Mouse (Mus musculus) left cerebral cortex, postnatal 14 days (tissue): Measurements from ENCODE around the gene Rmdn3. TPM values are rescaled to one million over a fixed set of nuclear protein-coding genes. Genes with fewer than 3 reads are reported as not detected.

Experiments
- DNase-seq, 2 experiments: peaks; one replicate each; pipeline ENCODE4 v3.0.0; 2021 to 2022; ENCODE audit warnings: low spot score in 2 of 2, mixed read lengths in 1 of 2
- intact Hi-C: fragments of 180-260 bp; cut with DNase I; formaldehyde crosslinking; loops from one replicate; pipeline ENCODE4 v1.15.1; 2025
- total RNA-seq, 2 experiments: library from RNA; stranded (reverse); gene quantifications; 2 replicates each; pipeline ENCODE4 v1.2.3; 2021

Gene Rmdn3
- total RNA-seq, 2 experiments from 2014 or later, result 49.0 to 49.3 TPM

DNA sequence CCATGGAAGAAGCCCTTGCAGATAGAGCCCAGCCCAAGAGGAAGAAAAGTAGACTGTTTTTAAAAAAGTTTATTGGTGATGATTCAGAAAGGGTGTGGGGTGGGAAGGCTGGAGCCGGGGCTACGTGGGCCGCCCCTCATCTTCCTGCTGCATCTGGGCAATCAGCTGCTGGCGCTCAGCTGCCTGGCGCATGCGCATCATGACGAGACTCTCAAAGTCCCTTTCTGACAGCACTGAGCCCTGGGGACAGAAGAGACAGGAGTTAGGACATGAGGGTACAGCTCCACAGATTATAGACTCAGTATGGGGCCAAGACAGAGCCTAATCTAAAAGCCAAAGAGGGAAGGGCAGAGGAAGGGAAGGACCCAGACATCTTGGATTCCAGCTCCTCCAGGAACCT lies 15.6 kb upstream of the Rmdn3 start:
- DNase-seq, result no peak
- intact Hi-C loops, result no loop called here

DNA sequence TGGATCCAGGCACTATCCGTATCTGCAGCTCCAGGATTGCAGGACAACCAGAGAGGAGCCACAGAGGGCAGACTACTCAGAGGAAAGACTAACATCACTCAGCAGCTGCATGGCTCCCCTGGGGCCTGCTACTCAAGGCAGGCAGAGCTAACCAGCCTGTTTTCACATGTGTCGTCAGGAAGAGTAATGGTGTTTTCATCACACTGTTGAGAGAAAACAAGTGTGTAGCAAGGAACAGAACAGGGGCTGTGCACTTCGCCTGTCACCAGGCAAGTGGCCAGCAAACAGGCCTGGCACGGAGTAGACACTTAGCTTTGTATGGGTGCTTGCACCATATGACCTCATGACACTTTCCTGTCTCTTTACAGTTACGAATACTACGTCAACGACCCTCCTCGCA lies 14.7 kb upstream of the Rmdn3 start:
- intact Hi-C loops, result no loop called here
- DNase-seq, result no peak

DNA sequence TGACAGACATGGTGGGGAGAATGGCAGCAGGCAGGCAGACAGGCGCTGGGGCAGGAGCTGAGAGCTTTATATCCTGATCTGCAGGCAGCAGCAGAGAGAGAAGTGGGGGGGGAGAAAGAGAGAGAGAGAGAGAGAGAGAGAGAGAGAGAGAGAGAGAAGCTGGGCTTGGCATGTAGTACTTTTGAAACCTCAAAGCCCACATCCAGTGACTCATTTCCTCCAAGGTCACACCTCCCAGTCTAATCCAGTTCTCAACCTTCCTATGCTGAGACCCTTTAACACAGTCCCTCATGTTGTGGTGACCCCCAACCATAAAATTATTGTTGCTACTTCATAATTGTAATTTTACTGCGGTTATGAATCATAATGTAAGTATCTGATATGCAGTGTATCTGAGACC lies 13.4 kb upstream of the Rmdn3 start:
- no peak for DNase-seq
- intact Hi-C loops, result no loop called here

DNA sequence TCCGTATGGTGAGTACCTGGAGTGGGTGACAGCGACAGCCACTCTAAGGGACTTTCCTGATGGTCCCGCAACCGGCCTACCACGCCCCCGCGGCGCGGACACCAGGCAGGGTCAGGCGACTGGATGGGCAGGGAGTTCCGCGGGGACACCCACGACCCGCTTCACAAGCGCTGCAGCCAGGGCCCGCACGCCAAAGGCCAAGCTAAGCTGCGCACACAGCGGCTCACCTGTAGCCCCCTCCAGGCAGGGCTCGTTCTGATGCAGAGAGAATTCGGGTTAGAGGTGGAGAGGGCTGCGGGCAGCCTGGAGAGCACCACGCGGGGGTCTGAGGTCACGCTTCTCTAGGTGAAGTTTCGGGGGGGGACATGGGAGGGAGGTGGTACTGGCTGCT lies 11.0 kb upstream of the Rmdn3 start:
- DNase-seq, result no peak
- intact Hi-C loops, result no loop called here

DNA sequence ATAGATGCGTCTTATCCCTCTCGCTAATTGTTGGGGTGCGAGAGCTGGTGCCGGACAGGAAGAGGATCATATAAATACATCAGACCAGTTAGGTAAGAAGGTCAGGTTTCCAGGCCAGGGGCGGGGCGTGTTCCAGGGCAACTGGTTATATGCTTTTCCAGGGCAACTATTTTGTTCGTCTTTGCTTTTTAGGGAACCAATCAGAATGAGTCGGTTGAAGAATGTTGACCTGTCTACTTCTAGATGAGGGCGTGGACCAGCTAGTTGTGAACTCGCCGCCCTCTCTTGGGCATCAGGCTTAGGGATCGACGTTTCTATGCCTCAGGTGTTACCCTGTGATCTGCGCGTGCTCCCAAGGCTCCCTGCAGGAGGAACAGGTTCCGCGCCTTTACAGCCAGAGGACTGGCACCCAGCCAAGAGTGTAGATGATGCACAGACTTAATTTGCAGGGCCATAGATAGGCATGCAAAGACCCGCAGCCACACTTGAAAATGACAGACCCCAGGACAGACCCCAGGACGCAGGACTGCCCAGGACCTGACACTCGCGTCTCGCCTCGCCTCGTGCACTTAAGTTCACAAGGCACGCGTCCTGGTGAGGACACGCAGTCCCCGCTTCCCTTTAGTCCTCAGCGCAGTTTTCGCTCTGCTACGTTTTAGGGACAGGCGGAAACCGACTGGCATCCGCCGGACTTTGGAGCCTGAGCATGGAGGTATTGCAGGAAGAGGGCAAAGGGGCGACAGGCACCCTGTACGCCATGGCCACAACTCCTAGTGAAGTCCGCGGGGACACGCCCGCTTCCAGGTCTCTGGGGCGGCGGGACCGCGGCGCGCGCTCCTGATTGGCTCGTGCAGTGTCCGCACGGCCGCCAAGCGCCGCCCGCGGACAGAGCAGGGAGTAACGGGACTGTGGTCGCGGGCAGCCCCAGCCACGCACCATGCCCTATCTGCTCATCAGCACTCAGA lies 10.3 kb upstream of the Rmdn3 start, which contains the start of gene Gchfr:
Gene Gchfr, plus strand, starts transcription at position 873 of the 965 bp plus-strand sequence.
- DNase-seq, result peak in 1 of 2 experiments; percentile 28
- intact Hi-C loops, result no loop called here

DNA sequence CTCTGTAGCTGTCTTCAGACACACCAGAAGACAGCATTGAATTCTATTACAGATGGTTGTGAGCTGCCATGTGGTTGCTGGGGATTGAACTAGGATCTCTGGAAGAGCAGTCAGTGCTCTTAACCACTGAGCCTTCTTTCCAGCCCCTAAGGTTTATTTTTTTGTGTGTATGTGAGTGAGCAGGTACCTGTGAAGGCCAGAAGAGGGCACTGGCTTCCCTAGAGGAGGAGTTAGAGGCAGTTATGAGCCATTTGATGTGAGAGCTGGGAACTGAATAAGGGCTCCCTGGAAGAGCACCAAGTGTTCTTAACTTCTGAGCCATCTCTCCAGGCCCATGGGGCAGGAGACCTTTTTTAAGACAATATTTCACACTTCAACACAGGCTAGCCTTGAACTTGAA lies 8.6 kb upstream of the Rmdn3 start:
- intact Hi-C loops, result no loop called here

DNA sequence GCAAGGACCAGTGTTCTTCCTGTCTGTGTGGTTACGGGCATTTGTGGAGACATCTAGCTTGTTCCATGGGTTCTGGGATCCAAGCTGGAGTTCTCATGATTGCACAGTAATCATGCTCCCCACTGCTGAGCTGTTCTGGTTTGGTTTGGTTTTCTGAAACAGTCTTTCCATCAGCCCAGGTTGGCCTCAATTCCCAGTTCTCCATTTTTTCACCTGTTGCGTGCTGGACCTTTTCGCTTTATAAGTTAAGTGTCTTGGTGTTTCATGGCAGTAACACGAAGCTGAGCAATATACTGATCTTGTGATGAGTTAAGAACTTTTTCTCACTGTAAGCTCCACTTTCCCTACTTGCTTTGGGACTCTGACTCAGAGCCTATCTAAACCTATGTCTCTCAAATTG lies 7.2 kb upstream of the Rmdn3 start:
- intact Hi-C loops, result no loop called here
- DNase-seq, result no peak

More for the DNA sequence above, 8.6 kb upstream of the Rmdn3 start:
- DNase-seq, result no peak

DNA sequence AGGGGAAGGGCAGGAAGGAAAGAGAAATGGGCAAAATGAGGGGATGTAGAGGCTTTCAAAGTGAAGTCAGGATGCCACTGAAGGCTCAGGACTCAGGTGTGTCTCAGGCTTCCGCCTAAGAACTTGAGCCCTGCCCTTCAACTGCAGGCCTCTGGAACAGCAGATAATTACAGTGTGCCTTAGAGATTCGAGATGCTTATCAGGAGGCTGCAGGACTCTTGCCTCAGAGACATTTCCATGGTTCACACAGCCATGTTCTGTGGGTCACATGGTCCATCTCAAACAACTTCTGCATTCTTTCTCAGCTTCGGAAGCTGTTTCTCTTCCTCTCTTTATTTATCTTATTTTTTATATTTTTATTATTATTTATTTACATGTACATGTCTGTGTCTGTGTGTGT lies 6.3 kb upstream of the Rmdn3 start:
- no peak for DNase-seq
- intact Hi-C loops, result no loop called here

DNA sequence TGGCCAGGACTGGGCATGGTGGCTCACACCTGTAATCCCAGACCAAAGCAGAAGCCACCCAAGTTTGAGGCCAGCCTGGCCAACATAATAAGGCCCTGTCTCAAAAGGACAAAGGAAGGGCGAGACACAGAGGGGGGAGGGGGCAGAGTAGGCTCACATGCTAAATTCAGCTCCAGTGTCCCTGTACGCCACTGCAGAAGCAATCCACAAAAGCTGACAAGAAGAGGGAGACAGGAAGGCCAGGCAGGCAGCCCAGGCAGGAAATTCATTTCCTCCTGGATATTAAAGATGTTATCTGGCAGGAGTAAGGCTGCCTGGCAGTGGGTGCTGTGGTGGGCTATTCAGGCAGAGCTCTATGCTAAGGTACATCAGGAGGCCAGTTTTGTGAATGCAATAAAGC lies 4.4 kb upstream of the Rmdn3 start:
- no peak for DNase-seq
- intact Hi-C loops, result no loop called here

DNA sequence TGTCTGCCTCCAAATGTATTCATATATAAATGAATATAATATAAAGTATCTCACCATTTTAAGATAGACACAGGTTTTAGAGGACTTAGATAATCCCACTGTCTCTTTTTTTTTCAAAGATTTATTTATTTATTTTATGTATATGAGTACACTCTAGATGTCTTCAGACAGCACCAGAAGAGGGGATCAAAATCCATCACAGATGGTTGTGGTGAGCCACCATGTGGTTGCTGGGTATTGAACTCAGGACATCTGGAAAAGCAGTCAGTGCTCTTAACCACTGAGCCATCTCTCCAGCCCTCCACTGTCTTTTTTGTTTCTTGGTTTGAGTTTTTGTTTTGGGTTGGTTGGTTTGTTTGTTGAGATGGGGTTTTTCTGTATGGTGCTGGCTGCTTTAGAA lies 1.0 kb upstream of the Rmdn3 start:
- DNase-seq, result no peak
- intact Hi-C loops, result no loop called here

DNA sequence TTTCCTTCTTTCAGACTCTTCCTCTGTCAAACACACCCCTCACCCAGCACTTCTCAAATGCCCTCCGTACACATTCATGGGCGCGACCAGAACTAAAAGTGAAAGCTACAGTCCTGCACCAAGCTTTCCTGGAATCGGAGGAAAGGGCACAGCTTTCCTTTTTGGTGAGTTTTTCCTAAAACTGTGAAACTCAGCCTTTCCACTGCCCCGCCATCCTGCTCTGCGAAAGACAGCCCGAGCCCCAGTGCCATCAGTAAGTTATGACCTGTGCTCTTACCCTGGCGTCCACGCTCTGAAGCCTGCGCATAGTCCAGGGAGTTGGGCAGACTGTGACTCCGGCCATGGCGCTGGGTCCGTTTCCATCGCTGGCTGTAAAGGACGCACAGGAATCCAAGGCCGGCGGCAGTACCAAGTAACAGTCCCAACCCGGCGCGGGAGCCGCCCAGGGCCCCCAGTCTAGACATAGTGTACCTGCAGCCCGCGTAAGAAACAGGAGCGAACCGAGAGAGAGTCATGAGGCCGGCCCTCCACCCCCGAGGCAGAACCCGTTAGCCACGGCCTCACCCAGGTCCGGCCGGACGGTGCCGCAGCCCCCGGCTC lies 653 bp downstream of the Rmdn3 start:
- intact Hi-C loops, result no loop called here
- no peak for DNase-seq

DNA sequence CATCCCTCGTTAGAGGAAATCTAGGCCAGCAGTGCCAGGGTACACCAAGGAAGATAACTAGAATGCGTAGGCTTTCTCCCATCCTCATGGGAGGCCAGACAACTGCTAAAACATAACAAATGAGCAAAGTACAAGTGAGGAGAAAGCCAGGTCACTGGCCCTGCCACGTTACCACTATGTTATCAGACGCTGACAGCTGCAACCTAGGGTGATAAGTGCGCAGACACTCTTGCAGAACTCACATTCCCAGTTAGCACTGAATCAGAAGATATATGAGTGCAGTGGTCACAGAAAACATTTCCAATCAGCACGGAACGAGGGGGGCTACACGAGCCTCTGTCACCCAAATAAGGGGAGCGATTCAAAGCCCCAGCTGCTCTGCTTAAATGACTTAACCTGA lies 1.4 kb downstream of the Rmdn3 start:
- intact Hi-C loops, result no loop called here
- DNase-seq, result no peak

DNA sequence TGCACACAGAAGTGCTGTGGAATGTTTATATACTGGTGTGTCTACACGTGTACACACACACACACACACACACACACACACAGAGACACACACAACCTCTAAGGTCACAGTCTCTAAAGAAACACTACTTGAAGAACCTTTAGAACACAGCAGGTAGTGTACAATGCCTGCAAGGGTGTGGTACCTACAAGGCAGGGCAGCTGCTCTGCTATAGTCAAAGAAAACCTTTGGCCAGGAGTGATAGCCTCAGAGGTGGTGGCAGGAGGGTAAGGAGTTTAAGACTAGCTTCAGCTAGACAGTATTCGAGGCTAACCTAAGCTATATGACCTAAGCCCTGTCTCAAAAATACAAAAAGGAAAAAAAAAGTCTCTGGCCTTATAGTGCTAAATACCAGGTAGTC lies 2.2 kb downstream of the Rmdn3 start:
- DNase-seq, result no peak
- intact Hi-C loops, result no loop called here

DNA sequence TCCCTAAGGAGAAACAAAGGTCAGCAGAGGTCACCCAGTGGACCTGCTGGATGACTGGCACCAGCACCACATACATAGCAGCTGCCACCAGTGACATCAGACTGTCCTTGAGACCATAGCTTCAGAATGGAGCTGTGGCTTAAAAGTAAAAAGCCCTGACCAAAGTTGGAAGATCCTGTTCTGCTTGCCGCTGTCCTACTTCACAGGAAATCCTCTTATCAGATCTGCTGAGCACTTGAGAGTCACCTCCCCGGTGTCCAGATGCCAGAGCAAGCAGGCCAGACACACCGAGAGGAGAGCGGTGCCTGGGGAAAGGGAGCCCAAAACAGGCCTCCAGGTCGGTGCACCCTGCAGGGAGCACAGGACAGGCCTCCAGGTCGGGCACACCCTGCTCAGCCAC lies 4.6 kb downstream of the Rmdn3 start:
- intact Hi-C loops, result no loop called here
- DNase-seq, result no peak

DNA sequence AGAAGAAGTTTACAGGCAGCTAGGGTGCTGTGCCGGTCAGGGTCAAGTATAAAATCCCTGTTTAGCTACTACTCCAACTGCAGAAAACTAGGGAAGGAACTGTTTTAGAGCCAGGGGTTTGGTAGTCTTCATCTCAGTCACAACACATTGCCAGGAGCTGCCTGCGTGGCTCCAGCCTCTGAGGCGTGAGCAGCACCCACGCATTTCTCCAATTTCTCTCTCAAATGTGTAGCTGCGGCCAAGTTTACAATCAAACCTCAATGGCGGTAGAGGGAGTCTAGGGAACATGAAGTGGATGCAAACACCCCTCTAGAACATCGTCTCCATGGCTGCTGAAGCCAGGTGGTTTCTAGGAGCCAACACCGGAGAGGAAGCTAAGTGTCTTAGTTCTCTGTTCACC lies 9.1 kb downstream of the Rmdn3 start:
- intact Hi-C loops, result no loop called here
- DNase-seq, result peak; percentile 24 to 51

DNA sequence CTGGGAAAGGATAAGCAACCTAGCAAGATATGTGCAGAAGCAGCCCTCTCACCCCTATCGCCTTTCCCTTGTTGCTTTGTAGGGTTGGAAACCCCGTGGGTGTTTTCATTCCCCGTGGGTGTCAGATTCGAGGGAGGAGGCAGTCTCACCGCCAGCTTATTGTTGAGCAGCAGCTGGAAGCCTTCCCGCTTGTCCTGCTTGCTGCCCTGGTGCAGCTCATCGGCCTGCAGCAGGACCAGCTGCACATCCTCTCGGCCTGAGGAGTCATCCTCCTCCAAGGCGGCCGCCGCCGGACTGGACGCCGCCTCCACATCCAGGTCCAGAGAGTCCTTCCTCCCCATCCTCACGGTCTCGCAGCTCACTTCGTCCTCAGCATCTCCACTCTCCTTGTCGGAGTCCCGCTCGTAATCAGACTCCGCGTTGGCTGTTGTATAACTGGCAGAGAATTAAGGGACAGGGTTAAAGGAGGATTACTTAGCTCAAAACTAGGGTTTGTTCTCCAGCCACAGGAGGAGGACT lies 9.6 kb downstream of the Rmdn3 start:
- intact Hi-C loops, result no loop called here
- no peak for DNase-seq

DNA sequence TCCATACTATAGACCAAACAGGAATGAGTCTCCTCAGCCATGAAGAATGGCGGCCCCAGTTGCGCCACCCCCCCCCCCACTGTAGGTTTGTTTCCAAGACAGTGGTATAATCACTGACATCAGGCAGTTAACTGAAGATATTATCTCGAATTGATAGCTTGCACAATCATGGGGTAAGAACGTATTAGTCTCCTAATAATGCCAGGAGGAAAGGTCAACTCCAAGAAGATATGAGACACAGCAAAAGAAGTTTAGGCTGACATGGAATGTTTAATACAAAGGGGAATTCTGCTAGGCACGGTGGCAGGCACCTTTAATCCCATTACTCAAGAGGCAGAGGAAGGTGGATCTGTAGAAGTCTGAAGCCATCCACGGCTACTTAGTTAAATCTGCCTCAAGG lies 10.4 kb downstream of the Rmdn3 start:
- no peak for DNase-seq
- intact Hi-C loops, result no loop called here

DNA sequence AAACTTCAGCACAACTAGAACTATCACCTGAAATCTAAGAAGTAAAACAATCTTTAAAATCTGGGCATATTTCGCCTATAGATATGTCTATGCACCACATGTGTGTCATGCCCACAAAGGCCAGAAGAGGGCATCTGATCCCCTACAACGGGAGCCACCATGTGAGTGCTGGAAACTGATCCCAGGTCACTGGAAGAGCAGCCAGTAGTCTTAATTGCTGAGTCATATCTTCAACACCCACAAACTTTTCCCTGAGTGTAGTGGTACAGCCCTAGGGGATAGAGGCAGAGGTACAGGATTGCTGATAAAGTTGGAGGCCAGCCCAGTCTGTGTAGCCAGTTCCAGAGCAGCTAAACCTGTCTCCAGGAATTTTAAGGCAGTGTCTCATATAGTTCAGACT lies 11.6 kb downstream of the Rmdn3 start:
- DNase-seq, result no peak
- intact Hi-C loops, result no loop called here

DNA sequence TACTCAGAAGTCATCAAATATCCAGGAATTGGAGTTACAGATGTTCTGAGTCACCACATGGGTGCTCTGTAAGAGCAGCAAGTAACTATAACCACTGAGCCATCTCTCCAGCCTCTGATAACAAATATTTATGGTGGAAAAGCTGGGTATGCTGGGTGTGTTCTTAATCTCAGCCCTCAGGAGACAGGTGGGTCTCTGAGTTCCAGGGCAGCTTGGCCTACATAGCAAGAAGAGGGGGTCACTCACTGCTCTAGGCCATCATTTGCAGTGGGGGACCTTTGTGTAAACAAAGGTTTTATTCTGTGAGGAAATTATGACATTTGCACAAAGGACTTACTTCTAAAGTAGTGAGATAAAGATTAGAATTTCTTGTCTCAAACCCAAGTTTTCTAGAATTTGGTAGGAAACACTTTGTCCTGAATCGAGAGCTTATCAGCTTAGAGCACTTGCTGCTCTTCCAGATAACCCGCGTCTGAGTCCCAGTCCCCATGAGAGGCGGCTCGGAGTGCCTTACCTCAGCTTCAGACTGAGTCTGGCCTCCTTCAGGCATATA lies 20.4 kb downstream of the Rmdn3 start:
- intact Hi-C loops, result no loop called here
- DNase-seq, result no peak

DNA sequence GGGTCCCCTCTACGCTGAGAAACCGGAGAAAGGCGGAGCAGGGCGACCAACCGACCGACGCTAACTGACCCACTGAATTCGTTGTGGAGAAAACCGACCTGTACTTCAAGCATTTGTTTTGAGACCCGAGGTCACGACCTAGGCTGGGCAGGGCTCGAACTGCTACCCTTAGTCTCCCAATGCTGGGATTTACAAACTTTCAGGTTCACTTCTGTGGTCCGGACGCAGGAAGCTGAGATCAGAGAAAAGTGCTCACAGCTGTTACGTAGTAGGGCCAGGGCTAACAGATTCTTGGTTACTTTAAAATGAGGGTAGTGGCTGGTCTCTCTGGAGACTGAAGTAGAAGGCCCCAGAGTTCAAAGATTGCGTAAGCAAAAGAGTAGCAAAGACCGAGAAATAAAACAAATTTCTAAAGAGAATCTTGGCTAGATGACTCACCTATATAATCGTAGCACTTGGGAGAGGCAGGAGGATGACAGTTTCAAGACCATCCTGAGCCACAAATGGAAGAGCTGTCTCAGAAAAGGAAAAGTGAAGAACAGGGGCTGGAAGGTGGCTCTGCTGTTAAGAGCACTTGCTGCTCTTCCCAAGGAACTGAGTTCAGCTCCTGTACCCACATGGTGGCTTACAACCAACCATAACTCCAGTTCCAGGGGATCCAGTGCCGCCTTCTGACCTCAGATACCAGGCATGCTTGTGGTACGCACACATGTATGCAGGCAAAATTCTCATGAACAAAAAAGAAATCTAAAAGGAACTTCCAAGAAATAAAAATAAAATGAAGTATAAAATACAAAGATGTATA lies 43.5 kb downstream of the Rmdn3 start:
- intact Hi-C loops, result no loop called here
- DNase-seq, result no peak
